Mouse (Mus musculus) ES-E14 (cell line): ENCODE data around the gene Strn4.

Experiments
- CHD2 ChIP-seq: IDR thresholded peaks from 2 replicates; pipeline ENCODE4 v1.6.1; 2014; ENCODE audit warnings: mild to moderate bottlenecking, low read depth, low read length, inconsistent platforms
- HCFC1 ChIP-seq: IDR thresholded peaks from 2 replicates; pipeline ENCODE4 v1.6.1; 2012; ENCODE audit warnings: low read length, inconsistent platforms, borderline replicate concordance; ENCODE audit not compliant: insufficient read depth
- MAFK ChIP-seq: IDR thresholded peaks from 2 replicates; pipeline ENCODE4 v1.6.1; 2014; ENCODE audit warnings: mild to moderate bottlenecking, low read depth, low read length, inconsistent platforms; ENCODE audit not compliant: insufficient read depth
- ZNF384 ChIP-seq: IDR thresholded peaks from 2 replicates; pipeline ENCODE4 v1.6.1; 2012; ENCODE audit warnings: low read depth, low read length, inconsistent platforms

- no peak for TF ChIP-seq ZNF384
- TF ChIP-seq HCFC1, result no peak
- TF ChIP-seq CHD2, result no peak
- TF ChIP-seq MAFK, result no peak
Observed at GRCm38 (mm10) chr7:16819794-16820193, 4.1 kb downstream of the Strn4 start.
